Mouse (Mus musculus) intestine, postnatal 0 days (tissue): ENCODE measurements around the gene Mtmr4. TPM values are rescaled to one million over a fixed set of nuclear protein-coding genes. Genes with fewer than 3 reads are reported as not detected.

Experiments used
- ATAC-seq: fragments of 200-750 bp; cut with Nextera tagmentation; 2 replicates; pipeline ENCODE4 v1.8.0; 2017; ENCODE audit warnings: mild to moderate bottlenecking, moderate TSS enrichment, moderate library complexity
- H3K27ac ChIP-seq: fragments of 300-500 bp; sonication (generic); 2 replicates; pipeline ENCODE4 v1.5.1; 2014; ENCODE audit warnings: mild to moderate bottlenecking, low read depth, low read length, moderate library complexity
- H3K27me3 ChIP-seq: fragments of 300-500 bp; sonication (generic); replicated peaks from 2 replicates; pipeline ENCODE4 v1.6.1; 2014; ENCODE audit warnings: low read length, mixed read lengths; ENCODE audit not compliant: control insufficient read depth, insufficient read depth
- H3K36me3 ChIP-seq: fragments of 300-500 bp; sonication (generic); 2 replicates; pipeline ENCODE4 v1.6.1; 2014; ENCODE audit warnings: mild to moderate bottlenecking, moderate library complexity; ENCODE audit not compliant: control insufficient read depth, insufficient read depth
- H3K4me1 ChIP-seq: fragments of 300-500 bp; sonication (generic); replicated peaks from 2 replicates; pipeline ENCODE4 v1.6.1; 2014; ENCODE audit warnings: antibody characterized with exemption, low read length, mixed read lengths; ENCODE audit not compliant: control insufficient read depth, insufficient read depth
- H3K4me2 ChIP-seq: fragments of 300-500 bp; sonication (generic); replicated peaks from 2 replicates; pipeline ENCODE4 v1.6.1; 2014; ENCODE audit warnings: low read depth, mild to moderate bottlenecking, moderate library complexity
- H3K4me3 ChIP-seq: fragments of 300-500 bp; sonication (generic); 2 replicates; pipeline ENCODE4 v1.5.1; 2014; ENCODE audit warnings: low read depth, low read length
- H3K9ac ChIP-seq: fragments of 300-500 bp; sonication (generic); 2 replicates; pipeline ENCODE4 v1.6.1; 2014; ENCODE audit warnings: mild to moderate bottlenecking, low read depth, low read length
- H3K9me3 ChIP-seq: fragments of 300-500 bp; sonication (generic); 2 replicates; pipeline ENCODE4 v1.6.1; 2016; ENCODE audit warnings: mixed run types; ENCODE audit not compliant: control insufficient read depth
- CTCF ChIP-seq: sonication (generic); IDR thresholded peaks from 2 replicates; pipeline ENCODE4 v1.5.1; 2016; ENCODE audit warnings: low read depth, mild to moderate bottlenecking, control low read depth, antibody characterized with exemption, moderate library complexity
- WGBS: fragments of 180-500 bp; shearing (Covaris S2); extraction: QIAGEN DNeasy Blood & Tissue Kit; methylation state at CpG from one replicate; pipeline ENCODE4 v1.1.7; 2014; 5-methylcytosine and 5-hydroxymethylcytosine counted together
- polyA plus RNA-seq: library from polyadenylated mRNA; unstranded; fragments of >200 nt; fragmentation: Nextera tagmentation; extraction: Ambion mirVana; gene quantifications from 2 replicates; pipeline ENCODE4 v1.2.1, GENCODE M21; 2015

Mtmr4 gene
- polyA plus RNA-seq, 1 experiment from 2014 or later: 11.1 TPM

DNA sequence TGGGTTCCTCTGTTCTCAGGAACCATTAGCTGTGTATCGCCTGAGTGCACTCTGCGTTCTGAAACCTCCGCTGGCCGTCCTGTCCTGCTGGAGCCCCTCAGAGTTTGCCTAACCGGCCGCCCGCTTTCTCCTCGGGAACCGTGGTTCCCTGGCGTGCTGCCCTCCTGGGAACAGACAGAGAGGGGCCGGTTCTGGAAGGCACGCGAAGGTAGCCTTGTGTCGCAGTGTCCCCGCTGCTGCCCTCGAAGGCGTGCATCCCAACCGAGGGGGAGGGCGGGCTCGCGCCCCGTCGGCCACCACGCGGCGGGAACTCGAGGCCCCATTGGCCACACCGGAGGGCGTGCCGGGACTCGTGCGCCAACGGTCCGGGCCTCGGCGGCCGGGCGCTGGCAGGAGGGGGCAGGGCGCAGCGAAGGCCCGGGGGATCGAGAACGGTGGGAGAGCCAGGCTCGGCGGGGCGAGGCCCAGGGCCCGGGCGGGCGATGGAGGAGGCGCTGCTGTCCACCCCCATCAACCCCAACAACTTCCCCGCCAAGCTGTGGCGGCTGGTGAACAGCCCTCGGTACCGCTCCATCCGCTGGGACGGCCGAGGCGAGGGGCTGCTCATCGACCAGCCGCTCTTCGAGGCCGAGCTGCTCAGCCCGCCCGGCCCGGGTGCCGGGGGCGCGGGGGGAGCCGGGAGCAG is 25.0 kb downstream of the Mtmr4 start, which contains the start of gene Hsf5:
Hsf5 (plus strand) TSS at position 375 of the 685 bp plus-strand sequence.
- no peak within 1 kb of the TSS for H3K4me3 ChIP-seq
- no peak within 1 kb of the TSS for H3K4me2 ChIP-seq
- H3K27me3 ChIP-seq: no peaks in the 10 kb centered on the region
- WGBS: 90% methylated on average over 65 of the region's 69 CpGs
- no peaks in the 10 kb centered on the region for H3K4me1 ChIP-seq
- peaks cover 66% of the 10 kb centered on the region for H3K36me3 ChIP-seq
- no peak for TF ChIP-seq CTCF
- no peak within 1 kb of the TSS for H3K9ac ChIP-seq
- H3K27ac ChIP-seq: no peak within 1 kb of the TSS; the same call in 1 of the 2 replicates
- ATAC-seq: peak; percentile 22; the same call in 1 of the 2 replicates
- no peaks in the 10 kb centered on the region for H3K9me3 ChIP-seq

DNA sequence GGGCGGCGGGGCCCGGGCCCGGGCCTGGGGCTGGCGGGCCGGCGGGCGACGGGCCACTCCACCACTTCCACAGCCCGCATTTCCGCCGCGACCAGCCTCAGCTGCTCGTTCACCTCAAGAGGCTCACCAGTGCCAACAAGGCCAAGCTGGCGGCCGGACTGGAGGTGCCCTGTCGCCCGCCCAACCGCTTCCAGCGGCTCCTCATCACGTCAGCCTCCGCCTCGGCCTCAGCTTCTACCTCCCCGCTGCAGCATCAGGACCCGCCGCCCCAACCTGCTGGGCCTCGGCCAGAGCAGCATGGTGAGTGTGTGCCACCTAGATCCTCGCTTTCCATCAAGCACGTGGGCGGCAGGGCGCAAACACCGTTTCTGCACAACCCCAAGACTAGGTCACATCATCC is 25.6 kb downstream of the Mtmr4 start:
- no peak overlapping the region for H3K4me3 ChIP-seq
- peaks cover 60% of the 10 kb centered on the region for H3K36me3 ChIP-seq
- WGBS: 96% methylated on average over 31 of the region's 32 CpGs
- H3K4me2 ChIP-seq: no peak overlapping the region
- TF ChIP-seq CTCF: no peak
- no peak overlapping the region; the same call in 1 of the 2 replicates for H3K27ac ChIP-seq
- no peaks in the 10 kb centered on the region for H3K9me3 ChIP-seq
- no peak overlapping the region for H3K9ac ChIP-seq
- no peaks in the 10 kb centered on the region for H3K4me1 ChIP-seq
- H3K27me3 ChIP-seq: no peaks in the 10 kb centered on the region
- ATAC-seq: 0 out of 2 replicates have a peak, but pooled peaks have one; percentile 28

DNA sequence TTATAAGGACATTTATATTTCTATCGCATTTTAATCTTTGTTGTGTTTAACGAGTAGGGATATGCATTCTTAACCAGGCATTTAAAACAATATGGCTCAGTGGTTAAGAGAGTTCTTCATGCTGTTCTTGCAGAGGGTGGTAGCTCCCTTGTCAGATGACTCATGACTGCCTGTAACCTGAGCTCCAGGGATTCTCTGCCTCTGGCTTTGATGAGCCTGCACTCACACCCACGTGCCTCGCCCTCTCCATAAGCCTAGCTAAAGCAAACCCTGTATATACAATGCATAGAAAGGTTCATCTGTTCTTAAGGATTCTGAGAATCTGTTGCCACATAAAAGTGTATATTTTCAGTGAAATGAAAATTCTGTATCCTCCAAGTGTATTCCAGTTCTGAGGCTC is 31.2 kb downstream of the Mtmr4 start:
- WGBS: 61% methylated on average over 4 of the region's 4 CpGs
- Histone ChIP-seq H3K36me3 (peaks cover 19% of the 10 kb centered on the region), H3K4me2 (no peak overlapping the region), H3K4me1 (no peaks in the 10 kb centered on the region), H3K27ac (no peak overlapping the region), H3K9ac (no peak overlapping the region), H3K27me3 (no peaks in the 10 kb centered on the region), H3K9me3 (no peaks in the 10 kb centered on the region), H3K4me3 (no peak overlapping the region)
- TF ChIP-seq CTCF: no peak
- no peak for ATAC-seq

DNA sequence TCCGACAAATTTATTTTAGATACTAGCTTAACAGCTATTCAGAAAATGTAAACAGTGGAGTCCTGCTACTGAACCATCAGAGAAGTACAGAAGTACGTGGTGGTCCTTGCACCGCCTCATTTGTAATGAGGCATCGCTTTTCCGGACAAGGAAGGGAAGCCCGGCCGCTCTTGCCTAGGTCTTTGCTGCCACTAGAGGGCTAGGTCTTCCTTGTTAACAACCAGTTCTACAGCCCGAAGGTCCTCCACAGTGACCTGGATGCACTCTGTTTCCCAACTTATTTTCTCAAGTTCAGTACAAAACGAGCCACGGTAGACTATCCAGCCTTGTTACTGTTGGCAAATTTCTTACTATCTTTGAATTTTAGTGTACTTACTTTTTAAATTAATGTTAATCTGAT is 37.9 kb downstream of the Mtmr4 start:
- Histone ChIP-seq H3K4me1 (no peaks in the 10 kb centered on the region), H3K4me3 (no peak overlapping the region), H3K4me2 (no peak overlapping the region), H3K36me3 (no peaks in the 10 kb centered on the region), H3K27ac (no peak overlapping the region), H3K9me3 (no peaks in the 10 kb centered on the region), H3K27me3 (no peaks in the 10 kb centered on the region), H3K9ac (peak overlapping the region; percentile 7; the same call in 1 of the 2 replicates)
- 18% methylated on average over 10 of the region's 10 CpGs for whole genome bisulfite sequencing
- no peak for ATAC-seq
- TF ChIP-seq CTCF: peak; percentile 85

DNA sequence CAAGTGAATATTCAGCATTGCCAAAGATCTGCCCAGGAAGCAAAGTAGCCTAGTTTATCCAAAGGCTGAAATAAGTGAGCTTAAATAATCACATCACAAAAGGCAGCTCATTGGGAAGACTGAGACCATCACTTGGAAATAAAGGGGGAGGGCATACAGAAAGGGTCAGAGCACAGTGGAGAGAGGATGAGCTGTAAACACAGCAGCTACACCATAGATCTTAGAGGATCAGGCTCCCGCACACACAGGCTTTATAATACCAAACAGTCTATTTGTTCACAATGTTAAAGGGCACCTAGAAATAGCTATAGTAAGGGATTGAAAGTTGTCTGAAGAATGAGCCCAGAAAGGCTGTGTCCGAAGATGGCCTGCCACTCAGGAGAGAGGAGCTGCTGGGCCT is 46.8 kb downstream of the Mtmr4 start:
- 20% methylated on average over 2 of the region's 2 CpGs for WGBS
- H3K9ac ChIP-seq: peak overlapping the region; percentile 43
- H3K36me3 ChIP-seq: no peaks in the 10 kb centered on the region
- peak overlapping the region; percentile 75 for H3K4me2 ChIP-seq
- ATAC-seq: peak; percentile 22; the same call in 1 of the 2 replicates
- no peaks in the 10 kb centered on the region for H3K9me3 ChIP-seq
- peak overlapping the region; percentile 38 for H3K4me3 ChIP-seq
- no peak for TF ChIP-seq CTCF
- H3K4me1 ChIP-seq: no peaks in the 10 kb centered on the region
- no peaks in the 10 kb centered on the region for H3K27me3 ChIP-seq
- no peak overlapping the region for H3K27ac ChIP-seq

DNA sequence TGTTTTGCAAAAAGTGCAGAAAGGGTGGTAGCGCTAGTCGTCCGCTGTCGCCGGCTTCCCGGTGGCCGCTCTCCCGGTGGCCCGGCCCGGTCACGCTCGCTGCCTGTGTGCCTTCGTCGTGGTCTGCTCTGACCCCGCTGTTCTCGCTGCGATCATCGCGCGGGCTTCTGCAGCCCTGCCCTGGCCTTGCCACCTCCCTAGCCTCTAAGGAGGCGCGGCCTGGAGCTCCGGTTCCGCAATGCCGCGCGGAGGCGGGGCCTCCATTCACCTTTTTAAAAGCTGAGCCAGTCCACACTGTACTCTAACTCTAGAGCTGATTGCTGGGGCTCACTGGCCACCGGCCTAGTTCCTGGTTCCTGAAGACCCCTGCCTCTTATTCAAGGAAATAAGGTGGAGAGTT is 47.2 kb downstream of the Mtmr4 start:
- no peaks in the 10 kb centered on the region for H3K27me3 ChIP-seq
- H3K4me3 ChIP-seq: peak overlapping the region; percentile 38
- under 1% methylated on average over 29 of the region's 29 CpGs for WGBS
- no peaks in the 10 kb centered on the region for H3K4me1 ChIP-seq
- no peaks in the 10 kb centered on the region for H3K9me3 ChIP-seq
- ATAC-seq: peak; percentile 93
- peak overlapping the region; percentile 75 for H3K4me2 ChIP-seq
- H3K9ac ChIP-seq: peak overlapping the region; percentile 43
- H3K27ac ChIP-seq: no peak overlapping the region
- TF ChIP-seq CTCF: no peak
- H3K36me3 ChIP-seq: no peaks in the 10 kb centered on the region

DNA sequence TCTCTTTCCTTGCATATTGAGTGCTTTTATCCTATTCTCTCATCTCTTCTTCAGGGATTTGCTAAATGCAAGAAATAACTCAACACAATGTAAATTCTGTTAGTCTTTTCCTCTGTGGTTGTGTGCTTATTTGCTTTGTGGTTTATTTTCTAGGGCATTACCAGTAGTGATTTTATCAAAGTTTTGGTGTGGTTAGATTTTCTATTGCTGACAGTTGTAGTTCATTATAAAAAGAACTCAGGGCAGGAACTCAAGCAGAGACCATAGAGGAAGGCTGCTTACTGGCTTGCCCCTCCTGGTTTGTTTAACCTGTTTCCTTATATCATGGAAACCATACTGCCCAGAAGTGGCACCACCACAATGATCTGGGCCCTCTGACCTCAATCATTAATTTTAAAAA is 50.9 kb downstream of the Mtmr4 start:
- no peak overlapping the region for H3K27ac ChIP-seq
- H3K9ac ChIP-seq: no peak overlapping the region
- no peak overlapping the region for H3K4me3 ChIP-seq
- ATAC-seq: no peak
- H3K36me3 ChIP-seq: no peaks in the 10 kb centered on the region
- H3K9me3 ChIP-seq: no peaks in the 10 kb centered on the region
- H3K4me1 ChIP-seq: no peaks in the 10 kb centered on the region
- H3K4me2 ChIP-seq: no peak overlapping the region
- no peak for TF ChIP-seq CTCF
- H3K27me3 ChIP-seq: no peaks in the 10 kb centered on the region
